Mouse (Mus musculus): ENCODE results near the gene Gm3755. TPM values are rescaled to one million over a fixed set of nuclear protein-coding genes. Genes with fewer than 3 reads are reported as not detected.

Gene Gm3755
- total RNA-seq (2023) = not detected

GRCm38 (mm10) chr14:7450817-7451216, at the start of gene Gm3755:
Gene Gm3755, minus strand, starts transcription at chr14:7450917.

GRCm38 (mm10) chr14:7483662-7484061, 32.9 kb upstream of the Gm3755 start, which contains the start of gene Gm3752:
Gene Gm3752, minus strand, starts transcription at chr14:7483762.

Other genes starting within 250 kb of the Gm3755 start
- not detected for gene Gm3727, start 186.2 kb downstream of the Gm3755 start, total RNA-seq (2023)
- 1 to 10 TPM; 1.0 to 1.6 TPM for gene Gm3739, start 135.9 kb downstream of the Gm3755 start, total RNA-seq (2023)
- not detected for gene Gm5797, start 118.5 kb downstream of the Gm3755 start, total RNA-seq (2023)
- gene Gm8374, start 85.8 kb downstream of the Gm3755 start, total RNA-seq (2023) = not detected
- gene Gm3752, start 32.8 kb upstream of the Gm3755 start, total RNA-seq (2023) = under 1 TPM in 1 of 2 experiments, not detected in 1; 0.33 TPM
- gene Gm3558, start 117.6 kb upstream of the Gm3755 start, total RNA-seq (2023) = 1 to 10 TPM; 1.7 to 2.1 TPM
- not detected for gene Gm10338, start 144.7 kb upstream of the Gm3755 start, total RNA-seq (2023)
- not detected for gene Gm10128, start 193.1 kb upstream of the Gm3755 start, total RNA-seq (2023)

Data from T-cell, adult 66 days (primary cell).